Mouse (Mus musculus): Measurements from ENCODE around the gene Ugt2b35.
A peak's percentile ranks its signal among the peaks of the same experiment; 100 is the strongest.
"Not testable (repeated sequence)": the region's sequence is repeated elsewhere in the genome, so short reads cannot be mapped to it uniquely, and the experiment has no call there.

The Ugt2b35 gene

GRCm38 (mm10) chr5:87000395-87001073 is at the start of gene Ugt2b35:
TSS of gene Ugt2b35 (plus strand) at chr5:87000860.
- DNase-seq, result no peak

GRCm38 (mm10) chr5:86960504-86960903 is 40.2 kb upstream of the Ugt2b35 start:
- DNase-seq, result no peak

- DNase-seq, result peak; percentile 73
Observed at GRCm38 (mm10) chr5:86961587-86962358, 38.9 kb upstream of the Ugt2b35 start.

- not testable (repeated sequence) for DNase-seq
Observed at GRCm38 (mm10) chr5:86962849-86963248, 37.8 kb upstream of the Ugt2b35 start.

DNA sequence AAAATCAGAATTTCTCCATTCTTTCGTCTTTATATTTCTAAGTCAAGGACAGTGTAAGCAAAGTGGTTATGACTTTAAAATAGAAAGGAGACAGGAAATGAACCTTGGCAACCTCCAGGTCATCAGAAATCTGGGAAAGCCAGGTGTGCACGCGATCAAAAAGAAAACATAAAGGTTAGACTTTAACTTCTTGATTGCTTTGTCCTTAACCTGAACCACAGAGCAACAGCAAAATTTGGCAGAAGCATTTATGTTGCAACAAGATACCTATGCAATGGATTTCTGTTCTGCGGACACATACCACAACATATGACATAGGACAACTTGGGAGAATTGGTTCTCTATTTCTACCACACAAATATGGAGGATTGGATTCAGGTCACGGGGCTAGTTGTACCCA is 33.4 kb upstream of the Ugt2b35 start:
- DNase-seq, result not testable (repeated sequence)

GRCm38 (mm10) chr5:87004735-87005134 is 4.1 kb downstream of the Ugt2b35 start:
- peak; percentile 82 for DNase-seq

- no peak for DNase-seq
Observed at GRCm38 (mm10) chr5:87015477-87015876, 14.8 kb downstream of the Ugt2b35 start.

DNA sequence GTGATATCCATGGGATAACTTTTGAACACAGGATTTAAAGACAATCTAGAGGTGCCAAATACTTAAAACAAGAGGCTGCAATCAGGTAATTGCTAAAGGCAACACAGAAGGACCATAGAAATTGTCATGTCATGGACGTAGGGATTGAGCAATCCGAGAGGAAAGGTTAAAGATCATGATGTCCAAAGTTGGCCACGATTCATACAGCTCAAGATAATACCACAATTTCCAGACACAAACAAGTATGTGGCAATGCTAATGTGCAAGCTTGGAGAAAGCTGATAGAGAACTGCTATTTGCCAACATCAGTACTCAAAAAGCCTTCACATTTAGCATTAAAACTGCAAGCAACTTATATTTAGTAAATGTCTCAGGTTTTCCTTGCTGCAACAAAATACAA is 26.7 kb downstream of the Ugt2b35 start:
- no peak for DNase-seq

DNA sequence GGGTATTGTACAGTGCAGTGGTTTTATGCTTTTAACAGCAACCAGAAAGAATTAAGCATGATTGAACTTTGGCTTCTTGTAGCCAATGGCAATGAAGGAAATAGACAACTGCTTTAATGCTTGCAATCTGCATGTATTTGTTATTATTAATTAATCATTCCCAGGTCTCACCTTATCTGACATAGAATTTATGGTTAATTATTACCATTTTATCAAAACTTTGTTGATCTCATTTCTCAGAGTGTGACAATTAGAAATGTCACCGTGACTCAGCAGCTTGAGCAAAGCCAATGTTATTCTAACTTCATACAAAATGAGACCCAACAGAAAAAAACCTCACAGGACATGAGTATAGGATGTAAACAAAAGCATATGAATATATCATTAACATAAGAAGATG is 30.0 kb downstream of the Ugt2b35 start:
- DNase-seq, result no peak
